Comparison of ENCODE assay signal across 8 mouse cellular contexts in the genomic region with DNA sequence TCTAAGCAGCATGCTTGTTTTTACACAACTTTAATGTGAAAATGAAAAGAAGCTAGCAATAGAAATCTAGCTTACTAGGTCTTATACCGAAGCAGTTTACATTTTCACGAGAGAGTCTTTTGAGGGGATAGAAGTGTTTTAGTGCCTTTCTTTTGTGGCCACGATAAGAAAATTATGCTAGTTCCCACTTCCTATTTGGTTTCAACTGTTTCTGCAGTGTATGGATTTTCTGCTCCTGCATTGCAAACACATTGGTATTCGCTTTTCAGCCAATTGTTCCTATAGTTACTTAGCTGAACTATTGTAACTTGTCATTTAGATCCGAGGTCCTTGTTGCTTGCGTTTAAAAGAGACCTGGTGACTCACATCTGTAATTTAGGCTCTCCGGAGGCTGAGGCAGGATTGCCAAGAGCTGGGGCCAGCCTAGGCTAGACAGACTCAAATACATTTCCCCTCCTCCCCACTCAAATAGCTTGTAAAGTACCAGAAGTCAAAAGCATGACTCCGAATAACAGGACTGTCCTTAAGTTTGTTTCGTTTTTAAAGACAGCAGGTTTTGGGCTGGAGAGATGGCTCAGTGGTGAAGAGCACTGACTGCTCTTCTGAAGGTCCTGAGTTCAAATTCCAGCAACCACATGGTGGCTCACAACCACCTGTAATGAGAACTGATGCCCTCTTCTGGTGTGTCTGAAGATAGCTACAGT. TPM values are rescaled to one million over a fixed set of nuclear protein-coding genes. Genes with fewer than 3 reads are reported as not detected.
A peak's percentile ranks its signal among the peaks of the same experiment; 100 is the strongest.
DNase-seq lines count a peak whose midpoint lies in the region; ATAC-seq and TF ChIP-seq lines count a peak whose summit lies in the region.

No protein-coding gene starts in this region.

- H3K4me1 ChIP-seq in kidney, embryonic 16.5 days (ENCODE audit: insufficient read depth, low read length) = peaks cover 24% of the 10 kb centered on the region
- H3K4me1 ChIP-seq in bone marrow, adult 2 months (ENCODE audit: control insufficient read depth, insufficient read depth, low read length) = no peaks in the 10 kb centered on the region
- H3K4me1 ChIP-seq in hindbrain, embryonic 13.5 days (replicated peaks) = peaks cover 33% of the 10 kb centered on the region
- peaks cover 26% of the 10 kb centered on the region for H3K4me1 ChIP-seq in midbrain, embryonic 14.5 days (ENCODE audit: control insufficient read depth, insufficient read depth, low read length)

- peak overlapping the region; percentile 90 for H3K4me2 ChIP-seq in kidney, embryonic 16.5 days (replicated peaks; ENCODE audit: low read depth, low read length)
- peak overlapping the region; percentile 81 for H3K4me2 ChIP-seq in hindbrain, embryonic 13.5 days
- peak overlapping the region; percentile 80 for H3K4me2 ChIP-seq in midbrain, embryonic 14.5 days (ENCODE audit: low read length)

- 30% methylated on average over 9 of the region's 9 CpGs for WGBS in kidney, embryonic 16.5 days
- 2% methylated on average over 9 of the region's 9 CpGs for WGBS in bone marrow, adult 2 months
- 36% methylated on average over 9 of the region's 9 CpGs for WGBS in hindbrain, embryonic 13.5 days
- WGBS in midbrain, embryonic 14.5 days = 31% methylated on average over 9 of the region's 9 CpGs

- no peak for ATAC-seq in kidney, embryonic 16.5 days (ENCODE audit: low FRiP score, low TSS enrichment)
- ATAC-seq in hindbrain, embryonic 13.5 days (ENCODE audit: low FRiP score) = no peak
- no peak for ATAC-seq in midbrain, embryonic 14.5 days (ENCODE audit: low FRiP score, low TSS enrichment)
- no peak for ATAC-seq in megakaryocyte progenitor cell, adult 5-6 weeks (replicated peaks; ENCODE audit: poor library complexity)

- no peak for TF ChIP-seq CTCF in bone marrow, adult 2 months (IDR thresholded peaks at IDR 0.05; ENCODE audit: control insufficient read depth, insufficient read depth, low read length)

- H3K9ac ChIP-seq in kidney, embryonic 16.5 days (replicated peaks; ENCODE audit: low read length) = peak overlapping the region; percentile 98
- peak overlapping the region; percentile 99 for H3K9ac ChIP-seq in hindbrain, embryonic 13.5 days
- H3K9ac ChIP-seq in midbrain, embryonic 14.5 days (replicated peaks; ENCODE audit: low read length) = no peak overlapping the region

- H3K27me3 ChIP-seq in kidney, embryonic 16.5 days (ENCODE audit: insufficient read depth, low read length) = no peaks in the 10 kb centered on the region
- no peaks in the 10 kb centered on the region for H3K27me3 ChIP-seq in hindbrain, embryonic 13.5 days
- no peaks in the 10 kb centered on the region for H3K27me3 ChIP-seq in midbrain, embryonic 14.5 days (ENCODE audit: control insufficient read depth, insufficient read depth, low read length)

- TF ChIP-seq POLR2A in bone marrow, adult 2 months (IDR thresholded peaks at IDR 0.05; ENCODE audit: borderline replicate concordance, control insufficient read depth, low read depth, low read length) = no peak

- peak overlapping the region; percentile 100 for H3K27ac ChIP-seq in kidney, embryonic 16.5 days (ENCODE audit: low read length)
- H3K27ac ChIP-seq in bone marrow, adult 2 months (ENCODE audit: control insufficient read depth, insufficient read depth, low read depth, low read length, poor library complexity) = peak overlapping the region; percentile 75
- peak overlapping the region; percentile 100 for H3K27ac ChIP-seq in hindbrain, embryonic 13.5 days
- H3K27ac ChIP-seq in midbrain, embryonic 14.5 days (replicated peaks; ENCODE audit: low read depth, low read length) = peak overlapping the region; percentile 99

- H3K4me3 ChIP-seq in kidney, embryonic 16.5 days (ENCODE audit: low read length) = peak overlapping the region; percentile 81
- H3K4me3 ChIP-seq in bone marrow, adult 2 months (replicated peaks; ENCODE audit: control insufficient read depth, low read depth, low read length) = peak overlapping the region; percentile 49
- H3K4me3 ChIP-seq in hindbrain, embryonic 13.5 days = peak overlapping the region; percentile 72
- H3K4me3 ChIP-seq in midbrain, embryonic 14.5 days (replicated peaks; ENCODE audit: low read depth, low read length) = peak overlapping the region; percentile 60

- H3K9me3 ChIP-seq in kidney, embryonic 16.5 days (ENCODE audit: low read length) = no peaks in the 10 kb centered on the region
- H3K9me3 ChIP-seq in hindbrain, embryonic 13.5 days = no peaks in the 10 kb centered on the region
- H3K9me3 ChIP-seq in midbrain, embryonic 14.5 days (ENCODE audit: control insufficient read depth, low read length) = no peaks in the 10 kb centered on the region

- no peak for DNase-seq in kidney, postnatal 4 days
- DNase-seq in midbrain, embryonic 14.5 days = no peak
- DNase-seq in retina, embryonic 14.5 days (ENCODE audit: low spot score) = no peak
- DNase-seq in right cerebral cortex, postnatal 36 days (ENCODE audit: low spot score in 2 of 2) = no peak

- H3K36me3 ChIP-seq in kidney, embryonic 16.5 days (ENCODE audit: insufficient read depth, low read length) = no peaks in the 10 kb centered on the region
- H3K36me3 ChIP-seq in hindbrain, embryonic 13.5 days = no peaks in the 10 kb centered on the region
- H3K36me3 ChIP-seq in midbrain, embryonic 14.5 days (ENCODE audit: control insufficient read depth, insufficient read depth, low read length) = no peaks in the 10 kb centered on the region

RNA-seq across cellular contexts. Expression of gene Hist4h4, which starts 0.6 kb away (rescaled TPM):
- 0.55 and 0.81 TPM in 2 replicates for polyA plus RNA-seq in kidney, embryonic 16.5 days (2015; fragmentation: Nextera tagmentation; extraction: Ambion mirVana)
- polyA plus RNA-seq in bone marrow, adult 2 months (2011; ENCODE audit: insufficient read depth, insufficient read length, low replicate concordance, missing spikeins) = 7.2 and 8.0 TPM in 2 replicates
- polyA plus RNA-seq in hindbrain, embryonic 13.5 days (2015; fragmentation: Nextera tagmentation; extraction: Ambion mirVana) = 0.65 and 0.90 TPM in 2 replicates
- polyA plus RNA-seq in midbrain, embryonic 14.5 days (2014; fragmentation: Nextera tagmentation; extraction: Ambion mirVana) = 1.2 TPM in 2 replicates
- 16.6 and 20.5 TPM in 2 replicates for total RNA-seq in megakaryocyte progenitor cell, adult 5-6 weeks (2015)
- 38.8 and 46.4 TPM in 2 replicates for total RNA-seq in megakaryocyte progenitor cell, adult 5-6 weeks (2017)

RNA-seq across cellular contexts. Expression of gene H2afj, which starts 3.2 kb away (rescaled TPM):
- 104 and 115 TPM in 2 replicates for polyA plus RNA-seq in kidney, embryonic 16.5 days (2015; fragmentation: Nextera tagmentation; extraction: Ambion mirVana)
- 65.5 and 78.9 TPM in 2 replicates for polyA plus RNA-seq in bone marrow, adult 2 months (2011; ENCODE audit: insufficient read depth, insufficient read length, low replicate concordance, missing spikeins)
- 116 and 125 TPM in 2 replicates for polyA plus RNA-seq in hindbrain, embryonic 13.5 days (2015; fragmentation: Nextera tagmentation; extraction: Ambion mirVana)
- polyA plus RNA-seq in midbrain, embryonic 14.5 days (2014; fragmentation: Nextera tagmentation; extraction: Ambion mirVana) = 101 and 116 TPM in 2 replicates
- total RNA-seq in megakaryocyte progenitor cell, adult 5-6 weeks (2015) = 46.1 and 54.3 TPM in 2 replicates
- total RNA-seq in megakaryocyte progenitor cell, adult 5-6 weeks (2017) = 69.3 and 79.7 TPM in 2 replicates

RNA-seq across cellular contexts. Expression of gene BC049715, which starts 22.6 kb away (rescaled TPM):
- polyA plus RNA-seq in kidney, embryonic 16.5 days (2015; fragmentation: Nextera tagmentation; extraction: Ambion mirVana) = 1.6 and 1.9 TPM in 2 replicates
- polyA plus RNA-seq in bone marrow, adult 2 months (2011; ENCODE audit: insufficient read depth, insufficient read length, low replicate concordance, missing spikeins) = not detected in 2 replicates
- polyA plus RNA-seq in hindbrain, embryonic 13.5 days (2015; fragmentation: Nextera tagmentation; extraction: Ambion mirVana) = 1.5 and 2.8 TPM in 2 replicates
- polyA plus RNA-seq in midbrain, embryonic 14.5 days (2014; fragmentation: Nextera tagmentation; extraction: Ambion mirVana) = 1.2 and 1.6 TPM in 2 replicates
- total RNA-seq in megakaryocyte progenitor cell, adult 5-6 weeks (2015) = 1.2 and 2.2 TPM in 2 replicates
- 3.5 and 8.7 TPM in 2 replicates for total RNA-seq in megakaryocyte progenitor cell, adult 5-6 weeks (2017)

RNA-seq across cellular contexts. Expression of gene Wbp11, which starts 23.2 kb away (rescaled TPM):
- polyA plus RNA-seq in kidney, embryonic 16.5 days (2015; fragmentation: Nextera tagmentation; extraction: Ambion mirVana) = 110 and 122 TPM in 2 replicates
- polyA plus RNA-seq in bone marrow, adult 2 months (2011; ENCODE audit: insufficient read depth, insufficient read length, low replicate concordance, missing spikeins) = 38.3 and 48.2 TPM in 2 replicates
- 80.1 and 82.5 TPM in 2 replicates for polyA plus RNA-seq in hindbrain, embryonic 13.5 days (2015; fragmentation: Nextera tagmentation; extraction: Ambion mirVana)
- polyA plus RNA-seq in midbrain, embryonic 14.5 days (2014; fragmentation: Nextera tagmentation; extraction: Ambion mirVana) = 65.6 and 88.1 TPM in 2 replicates
- 112 and 118 TPM in 2 replicates for total RNA-seq in megakaryocyte progenitor cell, adult 5-6 weeks (2015)
- 40.9 and 47.7 TPM in 2 replicates for total RNA-seq in megakaryocyte progenitor cell, adult 5-6 weeks (2017)

RNA-seq across cellular contexts. Expression of gene Gucy2c, which starts 23.3 kb away (rescaled TPM):
- polyA plus RNA-seq in kidney, embryonic 16.5 days (2015; fragmentation: Nextera tagmentation; extraction: Ambion mirVana) = 0.06 and 0.11 TPM in 2 replicates
- polyA plus RNA-seq in bone marrow, adult 2 months (2011; ENCODE audit: insufficient read depth, insufficient read length, low replicate concordance, missing spikeins) = not detected in 2 replicates
- polyA plus RNA-seq in hindbrain, embryonic 13.5 days (2015; fragmentation: Nextera tagmentation; extraction: Ambion mirVana) = 0.09 and 0.17 TPM in 2 replicates
- polyA plus RNA-seq in midbrain, embryonic 14.5 days (2014; fragmentation: Nextera tagmentation; extraction: Ambion mirVana) = 0.62 and 1.1 TPM in 2 replicates
- not detected in 2 replicates for total RNA-seq in megakaryocyte progenitor cell, adult 5-6 weeks (2015)
- total RNA-seq in megakaryocyte progenitor cell, adult 5-6 weeks (2017) = not detected in 2 replicates
